Mouse (Mus musculus): Measurements from ENCODE around the gene Nlrx1. TPM values are rescaled to one million over a fixed set of nuclear protein-coding genes. Genes with fewer than 3 reads are reported as not detected.

Nlrx1 gene
- 10 to 100 TPM; 62.6 to 64.4 TPM for total RNA-seq (2023)

DNA sequence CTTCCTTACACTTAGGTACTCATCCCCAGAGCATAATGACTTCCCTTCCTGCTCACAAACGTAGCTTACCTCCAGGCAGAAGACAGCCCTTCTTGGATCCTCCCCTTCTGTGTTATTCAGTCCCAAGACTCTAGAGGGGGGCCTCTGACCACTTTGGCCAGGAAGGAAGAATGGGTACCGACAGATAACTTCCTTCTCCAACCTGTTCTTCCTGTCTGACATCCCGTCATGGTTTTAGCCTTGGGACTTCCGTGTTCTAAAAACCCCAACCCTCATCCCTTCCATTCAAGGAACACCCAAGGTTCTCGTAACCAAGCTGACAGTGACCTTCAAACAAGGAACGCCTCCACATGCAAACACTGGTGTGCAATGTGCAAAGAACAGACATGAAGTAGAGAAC lies at the start of gene Nlrx1:
Gene Nlrx1, minus strand, starts transcription at position 168 of the 400 bp plus-strand sequence.

GRCm38 (mm10) chr9:44305466-44306079 lies 37.2 kb upstream of the Nlrx1 start, which contains the start of gene Hinfp:
TSS of gene Hinfp (minus strand) at chr9:44305671.

DNA sequence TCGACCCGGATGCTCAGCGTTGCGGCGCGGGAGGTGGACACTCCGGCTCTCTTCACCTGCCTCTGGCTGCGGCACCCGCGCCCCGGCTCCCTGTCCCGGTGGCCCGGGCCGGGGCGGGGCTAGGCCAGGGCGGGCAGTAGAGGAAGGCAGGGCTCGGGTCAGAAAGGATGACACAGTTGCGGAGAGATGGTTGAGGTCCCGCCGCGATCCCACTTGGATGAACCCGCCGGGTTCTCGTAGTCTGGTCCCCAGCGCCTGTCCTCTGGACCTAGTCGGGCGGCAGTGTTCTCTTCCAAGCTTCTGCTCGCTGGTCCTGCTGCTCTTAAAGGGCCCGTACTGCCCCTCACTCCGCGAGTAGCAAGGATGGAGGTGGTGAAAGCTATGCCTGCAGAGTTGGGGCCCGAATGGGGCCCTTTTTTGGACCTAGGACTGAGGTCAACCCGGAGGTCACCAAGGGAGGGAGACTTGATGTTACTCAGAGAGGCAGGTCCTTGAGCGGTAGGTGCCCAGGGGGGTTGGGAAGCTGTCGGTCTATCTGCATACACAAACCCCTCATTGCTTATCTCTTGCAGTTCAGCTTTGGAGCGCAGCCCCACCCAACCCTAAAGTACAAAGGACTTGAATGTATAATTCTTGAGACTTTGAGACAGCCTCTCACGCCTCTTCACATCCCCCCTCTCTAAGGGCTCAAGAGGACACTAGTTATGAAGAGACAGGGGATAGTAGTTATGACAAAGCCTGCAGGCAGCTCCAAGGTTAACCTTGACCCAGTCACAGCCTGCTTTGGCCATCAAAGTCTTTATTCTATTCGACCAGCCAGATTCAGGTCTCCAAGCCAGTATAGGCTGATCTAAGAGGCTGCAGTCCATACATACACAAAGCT lies 19.9 kb upstream of the Nlrx1 start, which contains the start of gene Abcg4:
Gene Abcg4, minus strand, starts transcription at position 540 of the 883 bp plus-strand sequence.

GRCm38 (mm10) chr9:44251314-44251713 lies 17.1 kb downstream of the Nlrx1 start, which contains the start of gene Pdzd3:
TSS of gene Pdzd3 (minus strand) at chr9:44251471.

DNA sequence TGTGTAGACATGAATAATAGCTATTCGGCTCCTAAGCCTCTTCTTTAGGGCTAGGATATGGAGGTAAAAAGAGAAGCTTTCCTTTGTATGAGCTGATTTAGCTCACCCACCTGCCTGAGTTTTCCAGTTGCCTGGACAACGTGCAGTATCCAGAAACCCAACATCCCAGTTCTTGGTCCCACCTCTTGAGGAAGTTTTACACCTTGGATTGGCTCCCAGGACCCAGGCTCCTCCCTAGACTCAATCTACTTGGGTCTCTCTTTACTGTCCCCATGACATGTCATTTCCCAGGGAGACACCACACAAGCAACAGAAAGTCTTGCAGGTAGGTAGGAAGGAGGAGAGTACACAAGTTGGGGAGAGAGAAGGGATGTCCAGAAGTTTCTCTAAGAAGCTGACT lies 28.0 kb downstream of the Nlrx1 start, which contains the start of gene Ccdc153:
Gene Ccdc153, plus strand, starts transcription at position 278 of the 400 bp plus-strand sequence.

GRCm38 (mm10) chr9:44233802-44234478 lies 34.5 kb downstream of the Nlrx1 start, which contains the start of gene Cbl:
TSS of gene Cbl (minus strand) at chr9:44234049.

Other genes with a start within 250 kb of the Nlrx1 start
- gene Thy1, start 225.2 kb downstream of the Nlrx1 start, total RNA-seq (2023) = 1 to 10 TPM; 2.3 to 3.4 TPM
- gene Usp2, start 201.6 kb downstream of the Nlrx1 start, total RNA-seq (2023) = 1 to 10 TPM; 5.0 to 6.8 TPM
- gene Mfrp, start 166.9 kb downstream of the Nlrx1 start, total RNA-seq (2023) = under 1 TPM; 0.20 to 0.40 TPM
- not detected for gene C1qtnf5, start 161.4 kb downstream of the Nlrx1 start, total RNA-seq (2023)
- not detected for gene Gm49380, start 155.1 kb downstream of the Nlrx1 start, total RNA-seq (2023)
- gene Rnf26, start 155.1 kb downstream of the Nlrx1 start, total RNA-seq (2023) = 10 to 100 TPM; 38.7 to 39.3 TPM
- 1 to 10 TPM; 3.6 to 3.7 TPM for gene Mcam, start 134.1 kb downstream of the Nlrx1 start, total RNA-seq (2023)
- gene Cbl, start 34.5 kb downstream of the Nlrx1 start, total RNA-seq (2023) = 100 to 1,000 TPM; 197 to 219 TPM
- gene Ccdc153, start 27.9 kb downstream of the Nlrx1 start, total RNA-seq (2023) = not detected
- gene Pdzd3, start 17.1 kb downstream of the Nlrx1 start, total RNA-seq (2023) = 1 to 10 TPM; 1.9 to 2.4 TPM
- gene Abcg4, start 20.0 kb upstream of the Nlrx1 start, total RNA-seq (2023) = 10 to 100 TPM; 11.0 to 18.8 TPM
- 10 to 100 TPM; 23.4 to 31.4 TPM for gene Hinfp, start 37.1 kb upstream of the Nlrx1 start, total RNA-seq (2023)
- 10 to 100 TPM; 17.8 to 22.2 TPM for gene C2cd2l, start 51.7 kb upstream of the Nlrx1 start, total RNA-seq (2023)
- gene Dpagt1, start 57.4 kb upstream of the Nlrx1 start, total RNA-seq (2023) = 10 to 100 TPM; 17.1 to 17.2 TPM
- gene H2afx, start 66.1 kb upstream of the Nlrx1 start, total RNA-seq (2023) = 100 to 1,000 TPM; 314 to 338 TPM
- 100 to 1,000 TPM in 1 of 2 experiments, 10 to 100 TPM in 1; 82.1 to 130 TPM for gene Hmbs, start 75.6 kb upstream of the Nlrx1 start, total RNA-seq (2023)
- 10 to 100 TPM; 31.9 to 32.4 TPM for gene Vps11, start 93.1 kb upstream of the Nlrx1 start, total RNA-seq (2023)
- 10 to 100 TPM; 53.9 to 60.6 TPM for gene Hyou1, start 110.9 kb upstream of the Nlrx1 start, total RNA-seq (2023)
- 10 to 100 TPM; 10.2 to 13.4 TPM for gene Slc37a4, start 128.3 kb upstream of the Nlrx1 start, total RNA-seq (2023)
- 1,000 to 10,000 TPM; 1,077 to 1,135 TPM for gene Rps25, start 138.5 kb upstream of the Nlrx1 start, total RNA-seq (2023)
- 10 to 100 TPM; 46.4 to 47.3 TPM for gene Trappc4, start 139.0 kb upstream of the Nlrx1 start, total RNA-seq (2023)
- gene Ccdc84, start 150.0 kb upstream of the Nlrx1 start, total RNA-seq (2023) = 10 to 100 TPM; 26.4 to 27.0 TPM
- gene Foxr1, start 172.5 kb upstream of the Nlrx1 start, total RNA-seq (2023) = not detected
- not detected for gene Upk2, start 186.4 kb upstream of the Nlrx1 start, total RNA-seq (2023)
- gene Bcl9l, start 214.2 kb upstream of the Nlrx1 start, total RNA-seq (2023) = 1 to 10 TPM; 8.0 to 9.3 TPM